Mouse (Mus musculus): ENCODE results near the gene Gcnt1. TPM values are rescaled to one million over a fixed set of nuclear protein-coding genes. Genes with fewer than 3 reads are reported as not detected.

The Gcnt1 gene
- polyA plus RNA-seq, 1 experiment from 2014 or later, result 1.5 TPM

GRCm38 (mm10) chr19:17406823-17407222 is 34.2 kb upstream of the Gcnt1 start:
- H3K4me1 ChIP-seq (replicated peaks; ENCODE audit: control insufficient read depth, insufficient read depth), result no peaks in the 10 kb centered on the region
- TF ChIP-seq EP300 (optimal IDR thresholded peaks at IDR 0.05) (no peak), CTCF (IDR thresholded peaks at IDR 0.05; ENCODE audit: low read depth) (no peak)
- no peaks in the 10 kb centered on the region for H3K36me3 ChIP-seq (ENCODE audit: control insufficient read depth, insufficient read depth, low read length)
- no peak overlapping the region for H3K9ac ChIP-seq (ENCODE audit: low read length)
- H3K27ac ChIP-seq (replicated peaks), result no peak overlapping the region
- H3K4me3 ChIP-seq (ENCODE audit: low read depth, low read length), result no peak overlapping the region
- 87% methylated on average over 5 of the region's 5 CpGs for WGBS
- DNase-seq (ENCODE audit: low spot score), result no peak
- H3K4me2 ChIP-seq (replicated peaks; ENCODE audit: low read depth), result no peak overlapping the region
- no peaks in the 10 kb centered on the region for H3K27me3 ChIP-seq (ENCODE audit: control insufficient read depth, insufficient read depth, low read length)
- H3K9me3 ChIP-seq (ENCODE audit: control insufficient read depth, low read length), result no peaks in the 10 kb centered on the region
- ATAC-seq (ENCODE audit: low FRiP score, low TSS enrichment), result no peak

- no peak for TF ChIP-seq EP300 (optimal IDR thresholded peaks at IDR 0.05)
- no peak for TF ChIP-seq CTCF (IDR thresholded peaks at IDR 0.05; ENCODE audit: low read depth)
- ATAC-seq (ENCODE audit: low FRiP score, low TSS enrichment) (no peak), DNase-seq (ENCODE audit: low spot score) (no peak)
- no peak overlapping the region for H3K4me3 ChIP-seq (ENCODE audit: low read depth, low read length)
- no peak overlapping the region for H3K27ac ChIP-seq (replicated peaks)
- no peaks in the 10 kb centered on the region for H3K27me3 ChIP-seq (ENCODE audit: control insufficient read depth, insufficient read depth, low read length)
- H3K36me3 ChIP-seq (ENCODE audit: control insufficient read depth, insufficient read depth, low read length), result no peaks in the 10 kb centered on the region; the same call in 1 of the 2 replicates
- no peak overlapping the region for H3K9ac ChIP-seq (ENCODE audit: low read length)
- no peaks in the 10 kb centered on the region for H3K9me3 ChIP-seq (ENCODE audit: control insufficient read depth, low read length)
- H3K4me2 ChIP-seq (replicated peaks; ENCODE audit: low read depth), result no peak overlapping the region
- 84% methylated on average over 4 of the region's 4 CpGs for WGBS
- H3K4me1 ChIP-seq (replicated peaks; ENCODE audit: control insufficient read depth, insufficient read depth), result no peaks in the 10 kb centered on the region
Observed at GRCm38 (mm10) chr19:17403175-17403574, 30.5 kb upstream of the Gcnt1 start.

DNA sequence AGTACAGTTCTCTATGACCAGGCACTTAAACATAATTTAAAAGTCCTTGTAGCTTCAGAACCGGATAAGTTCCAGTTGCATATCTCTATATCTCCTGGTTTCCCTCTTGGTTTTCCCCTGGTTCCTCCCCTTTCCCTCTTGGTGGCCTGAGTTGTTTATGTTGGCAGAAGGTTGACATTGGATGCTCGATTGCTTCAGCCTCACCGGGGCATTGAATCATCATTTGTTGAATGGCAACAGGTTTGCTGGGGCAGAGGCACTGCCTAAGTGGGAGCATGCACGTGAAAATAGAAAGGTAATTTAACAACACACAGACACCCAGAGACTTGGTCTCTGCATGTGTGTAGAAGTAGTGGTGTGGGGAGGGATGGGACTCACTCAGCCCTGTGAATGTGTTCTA is 27.9 kb upstream of the Gcnt1 start:
- no peaks in the 10 kb centered on the region for H3K4me1 ChIP-seq (replicated peaks; ENCODE audit: control insufficient read depth, insufficient read depth)
- ATAC-seq (ENCODE audit: low FRiP score, low TSS enrichment) (no peak), DNase-seq (ENCODE audit: low spot score) (no peak)
- H3K36me3 ChIP-seq (ENCODE audit: control insufficient read depth, insufficient read depth, low read length), result no peaks in the 10 kb centered on the region; the same call in 1 of the 2 replicates
- H3K9me3 ChIP-seq (ENCODE audit: control insufficient read depth, low read length), result no peaks in the 10 kb centered on the region
- no peak overlapping the region for H3K4me3 ChIP-seq (ENCODE audit: low read depth, low read length)
- no peak overlapping the region for H3K9ac ChIP-seq (ENCODE audit: low read length)
- 76% methylated on average over 4 of the region's 4 CpGs for WGBS
- no peak overlapping the region for H3K4me2 ChIP-seq (replicated peaks; ENCODE audit: low read depth)
- no peak overlapping the region for H3K27ac ChIP-seq (replicated peaks)
- H3K27me3 ChIP-seq (ENCODE audit: control insufficient read depth, insufficient read depth, low read length), result no peaks in the 10 kb centered on the region
- no peak for TF ChIP-seq EP300 (optimal IDR thresholded peaks at IDR 0.05)
- no peak for TF ChIP-seq CTCF (IDR thresholded peaks at IDR 0.05; ENCODE audit: low read depth)

DNA sequence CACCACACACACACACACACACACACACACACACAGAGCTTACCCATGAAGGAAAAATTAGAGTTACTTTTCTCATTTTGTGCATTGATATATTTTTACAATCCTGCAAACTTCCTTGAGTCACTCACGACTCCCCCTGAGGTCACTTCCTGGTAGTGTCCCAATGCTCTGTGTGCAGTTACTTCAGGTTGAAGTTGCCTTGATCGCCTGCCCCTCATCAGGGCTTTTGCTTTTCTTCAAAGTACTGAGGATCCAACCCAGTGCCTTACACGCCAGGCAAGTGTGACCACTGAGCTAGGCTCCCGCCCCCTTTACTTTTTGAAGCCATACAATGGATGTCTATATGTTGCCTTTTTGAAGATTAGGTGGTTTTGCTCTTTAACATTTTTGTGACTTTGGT is 27.3 kb upstream of the Gcnt1 start:
- Histone ChIP-seq H3K9ac (ENCODE audit: low read length) (no peak overlapping the region), H3K4me1 (replicated peaks; ENCODE audit: control insufficient read depth, insufficient read depth) (no peaks in the 10 kb centered on the region), H3K4me3 (ENCODE audit: low read depth, low read length) (no peak overlapping the region), H3K4me2 (replicated peaks; ENCODE audit: low read depth) (no peak overlapping the region), H3K27ac (replicated peaks) (no peak overlapping the region), H3K27me3 (ENCODE audit: control insufficient read depth, insufficient read depth, low read length) (no peaks in the 10 kb centered on the region), H3K36me3 (ENCODE audit: control insufficient read depth, insufficient read depth, low read length) (no peaks in the 10 kb centered on the region; the same call in 1 of the 2 replicates), H3K9me3 (ENCODE audit: control insufficient read depth, low read length) (no peaks in the 10 kb centered on the region)
- no peak for DNase-seq (ENCODE audit: low spot score)
- TF ChIP-seq CTCF (IDR thresholded peaks at IDR 0.05; ENCODE audit: low read depth), result peak; percentile 19; the same call in 1 of the 2 replicates
- no peak for TF ChIP-seq EP300 (optimal IDR thresholded peaks at IDR 0.05)
- no peak for ATAC-seq (ENCODE audit: low FRiP score, low TSS enrichment)
- WGBS, result 82% methylated on average over 4 of the region's 4 CpGs

GRCm38 (mm10) chr19:17397922-17398321 is 25.3 kb upstream of the Gcnt1 start:
- 58% methylated on average over 5 of the region's 5 CpGs for WGBS
- ATAC-seq (ENCODE audit: low FRiP score, low TSS enrichment) (no peak), DNase-seq (ENCODE audit: low spot score) (no peak)
- TF ChIP-seq CTCF (IDR thresholded peaks at IDR 0.05; ENCODE audit: low read depth), result no peak
- TF ChIP-seq EP300 (optimal IDR thresholded peaks at IDR 0.05), result no peak
- Histone ChIP-seq H3K4me1 (replicated peaks; ENCODE audit: control insufficient read depth, insufficient read depth) (0 out of 2 replicates have a peak, but pooled peaks cover 2% of the 10 kb centered on the region), H3K27ac (replicated peaks) (no peak overlapping the region), H3K9ac (ENCODE audit: low read length) (no peak overlapping the region), H3K27me3 (ENCODE audit: control insufficient read depth, insufficient read depth, low read length) (no peaks in the 10 kb centered on the region), H3K4me3 (ENCODE audit: low read depth, low read length) (no peak overlapping the region), H3K4me2 (replicated peaks; ENCODE audit: low read depth) (no peak overlapping the region), H3K36me3 (ENCODE audit: control insufficient read depth, insufficient read depth, low read length) (no peaks in the 10 kb centered on the region; the same call in 1 of the 2 replicates), H3K9me3 (ENCODE audit: control insufficient read depth, low read length) (no peaks in the 10 kb centered on the region)

DNA sequence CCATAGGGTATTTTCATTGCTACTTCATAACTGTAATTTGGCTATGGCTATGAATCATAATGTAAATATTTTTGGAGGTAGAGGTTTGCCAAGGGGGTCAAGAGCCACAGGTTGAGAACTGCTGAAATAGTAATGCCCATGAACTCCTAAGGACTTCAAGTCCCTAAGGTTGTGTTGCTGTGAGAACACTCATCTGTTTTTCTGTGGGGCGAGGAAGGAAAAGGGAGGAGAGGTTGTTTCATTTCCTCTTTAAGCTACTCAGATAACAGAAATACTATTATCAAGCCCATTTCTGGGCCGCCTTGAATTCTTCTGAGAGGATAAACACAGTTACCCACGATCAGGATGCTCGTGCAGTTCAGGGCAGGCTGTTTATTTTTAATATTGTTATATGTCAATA is 24.2 kb upstream of the Gcnt1 start:
- H3K4me1 ChIP-seq (replicated peaks; ENCODE audit: control insufficient read depth, insufficient read depth), result 0 out of 2 replicates have a peak, but pooled peaks cover 2% of the 10 kb centered on the region
- 67% methylated on average over 4 of the region's 4 CpGs for WGBS
- H3K36me3 ChIP-seq (ENCODE audit: control insufficient read depth, insufficient read depth, low read length), result no peaks in the 10 kb centered on the region; the same call in 1 of the 2 replicates
- H3K27ac ChIP-seq (replicated peaks), result no peak overlapping the region
- H3K9me3 ChIP-seq (ENCODE audit: control insufficient read depth, low read length), result no peaks in the 10 kb centered on the region
- ATAC-seq (ENCODE audit: low FRiP score, low TSS enrichment) (no peak), DNase-seq (ENCODE audit: low spot score) (no peak)
- TF ChIP-seq EP300 (optimal IDR thresholded peaks at IDR 0.05) (no peak), CTCF (IDR thresholded peaks at IDR 0.05; ENCODE audit: low read depth) (no peak)
- no peaks in the 10 kb centered on the region for H3K27me3 ChIP-seq (ENCODE audit: control insufficient read depth, insufficient read depth, low read length)
- no peak overlapping the region for H3K4me3 ChIP-seq (ENCODE audit: low read depth, low read length)
- no peak overlapping the region for H3K4me2 ChIP-seq (replicated peaks; ENCODE audit: low read depth)
- no peak overlapping the region for H3K9ac ChIP-seq (ENCODE audit: low read length)

Data from stomach, postnatal 0 days (tissue).